Mouse (Mus musculus): ENCODE data around the gene a.

The a gene

GRCm38 (mm10) chr2:154790656-154791483 lies at the start of gene a, which contains the start of gene Raly:
Gene a (plus strand): TSS chr2:154791402.
Gene Raly (plus strand): TSS chr2:154791096.
- CTCF ChIA-PET, result no interaction called here

GRCm38 (mm10) chr2:154742911-154743819 lies 48.0 kb upstream of the a start:
- CTCF ChIA-PET, result no interaction called here

GRCm38 (mm10) chr2:154743915-154744314 lies 47.3 kb upstream of the a start:
- CTCF ChIA-PET, result no interaction called here

- CTCF ChIA-PET, result no interaction called here
Measured at GRCm38 (mm10) chr2:154748383-154748782, 42.8 kb upstream of the a start.

DNA sequence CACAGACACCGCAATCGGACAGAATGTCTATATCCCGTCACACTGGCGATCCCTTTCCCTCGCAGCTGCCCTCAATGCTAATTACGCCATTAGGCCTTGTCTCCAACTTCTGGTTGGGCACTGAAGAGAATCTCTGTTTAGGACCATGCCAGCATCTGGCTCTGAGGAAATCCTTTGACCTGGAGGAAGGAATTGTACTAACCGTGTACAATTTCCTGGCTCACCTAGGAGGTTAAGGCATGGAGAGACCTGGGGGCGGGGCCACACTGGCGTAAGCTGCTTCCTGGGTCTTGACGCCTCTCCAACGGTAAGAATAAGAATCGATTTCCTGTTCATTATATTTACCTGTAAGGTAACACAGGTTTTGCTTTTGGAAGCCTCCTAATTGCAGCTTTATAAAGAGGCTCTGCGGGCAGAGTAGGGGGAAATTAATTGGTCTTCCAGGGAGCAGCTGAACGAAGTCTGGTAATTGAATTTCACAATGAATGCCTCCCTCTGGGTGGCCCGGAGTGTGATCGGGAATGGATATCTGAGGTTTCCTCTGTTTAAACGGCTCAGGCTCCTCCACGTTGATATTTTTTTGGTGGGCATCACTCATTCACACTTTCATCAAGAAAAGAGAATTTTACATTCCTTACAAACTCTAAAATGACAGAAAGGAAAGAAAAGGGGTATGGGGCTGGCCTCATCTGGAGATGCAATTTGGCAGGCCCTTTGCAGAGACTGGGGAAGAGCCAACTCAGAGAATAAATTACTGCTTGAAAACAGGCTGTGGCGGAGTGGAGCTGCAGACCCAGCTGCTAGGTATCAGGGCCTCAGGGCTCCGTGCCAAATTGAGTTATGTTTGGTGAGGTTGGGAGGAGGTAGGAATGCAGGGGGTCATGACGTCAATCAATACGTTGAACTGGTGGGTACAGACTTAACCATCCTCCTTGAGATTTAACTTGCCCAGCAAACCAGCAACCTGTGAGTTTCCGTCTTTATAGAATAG lies 41.9 kb upstream of the a start:
- CTCF ChIA-PET, result no interaction called here

DNA sequence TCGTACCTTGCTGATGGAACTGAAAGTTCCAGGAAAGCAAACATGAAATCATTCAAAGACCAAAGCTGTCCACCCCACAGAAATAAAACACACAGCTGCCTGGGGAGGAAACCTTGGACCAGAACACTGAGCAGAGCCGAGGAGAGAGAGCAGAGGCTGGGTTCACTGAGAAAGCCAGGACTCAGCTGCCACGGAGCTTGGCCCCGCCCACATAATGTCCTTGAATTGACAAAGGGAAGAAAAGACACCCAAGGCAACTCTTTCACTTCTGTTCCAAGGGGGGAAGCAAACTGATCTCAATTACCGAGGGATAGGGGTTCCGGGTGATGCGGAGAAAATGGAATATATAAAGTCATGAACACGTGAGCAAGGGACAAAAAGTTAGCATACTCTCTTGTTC lies 39.3 kb upstream of the a start:
- CTCF ChIA-PET, result no interaction called here

DNA sequence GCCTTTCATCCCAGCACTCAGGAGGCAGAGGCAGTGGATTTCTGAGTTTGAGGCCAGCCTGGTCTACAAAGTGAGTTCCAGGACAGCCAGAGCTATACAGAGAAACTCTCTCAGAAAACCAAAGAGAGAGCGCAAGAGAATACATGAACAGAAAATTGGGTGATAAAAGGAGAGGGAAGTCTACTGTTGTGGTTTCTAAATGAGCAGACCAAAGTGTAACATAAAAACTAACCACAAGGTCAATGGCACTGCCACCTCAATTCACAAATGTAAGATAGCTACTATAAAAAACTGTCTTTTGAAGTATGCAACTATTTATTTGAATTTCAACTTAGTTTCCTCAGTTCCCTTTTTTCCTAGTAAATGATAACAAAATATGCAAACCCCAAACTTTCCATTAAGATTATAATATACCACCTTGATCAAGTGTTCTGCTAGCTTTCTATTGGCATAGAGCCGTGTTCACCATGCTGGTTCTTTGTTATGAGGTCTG lies 37.1 kb upstream of the a start:
- CTCF ChIA-PET, result no interaction called here

GRCm38 (mm10) chr2:154755791-154756190 lies 35.4 kb upstream of the a start:
- CTCF ChIA-PET, result no interaction called here

GRCm38 (mm10) chr2:154757691-154758090 lies 33.5 kb upstream of the a start:
- CTCF ChIA-PET, result no interaction called here

GRCm38 (mm10) chr2:154758454-154758853 lies 32.7 kb upstream of the a start:
- CTCF ChIA-PET, result no interaction called here

DNA sequence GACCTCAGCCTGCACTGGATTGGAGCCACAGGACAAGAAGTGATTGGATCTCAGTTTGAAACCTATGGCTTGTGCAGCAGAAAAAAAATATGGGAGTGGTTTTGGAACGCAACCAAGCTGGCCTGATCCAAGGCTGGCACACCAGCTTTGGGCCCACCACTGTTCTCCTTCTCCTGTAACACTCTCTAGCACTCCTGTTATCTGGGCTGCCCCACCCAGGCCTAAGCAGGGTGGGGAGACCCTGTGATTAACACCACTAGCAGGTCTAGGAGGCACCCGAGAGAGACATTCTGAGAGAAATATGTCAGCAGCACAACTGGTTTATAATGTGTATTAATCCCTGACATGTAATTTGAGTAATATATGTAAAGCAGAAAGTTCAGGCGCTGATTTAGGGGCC lies 28.0 kb upstream of the a start:
- CTCF ChIA-PET, result no interaction called here

DNA sequence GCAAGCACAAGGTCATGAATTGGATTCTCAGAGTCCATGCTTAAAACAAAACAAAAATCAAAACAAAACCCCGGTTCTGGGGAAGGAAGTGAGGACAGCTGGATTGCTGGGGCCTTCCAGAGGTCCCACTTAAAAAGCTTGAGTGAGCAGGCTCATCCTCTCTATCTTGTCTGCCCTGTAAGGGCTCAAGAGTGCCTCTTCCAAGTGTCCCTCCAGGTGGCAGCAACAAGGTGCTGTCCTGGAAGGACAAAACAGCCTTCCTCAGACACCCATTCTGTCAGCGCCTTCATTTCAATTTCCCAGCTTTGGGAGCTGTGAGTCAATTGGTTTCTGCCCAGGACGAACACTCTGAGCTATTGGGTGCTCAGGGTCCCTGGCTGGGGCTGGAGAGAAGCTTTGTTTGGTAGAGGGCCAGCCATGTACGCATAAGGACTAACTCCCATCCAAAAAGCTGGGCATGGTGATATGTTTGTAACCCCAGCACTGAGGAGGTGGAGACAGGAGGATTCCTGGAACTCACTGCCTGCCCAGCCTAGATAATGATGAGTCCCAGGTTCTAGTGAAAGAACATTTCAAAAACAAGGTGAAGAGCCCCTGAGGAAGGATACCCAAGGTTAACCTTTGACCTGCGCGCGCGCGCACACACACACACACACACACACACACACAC lies 26.2 kb upstream of the a start:
- CTCF ChIA-PET, result no interaction called here

DNA sequence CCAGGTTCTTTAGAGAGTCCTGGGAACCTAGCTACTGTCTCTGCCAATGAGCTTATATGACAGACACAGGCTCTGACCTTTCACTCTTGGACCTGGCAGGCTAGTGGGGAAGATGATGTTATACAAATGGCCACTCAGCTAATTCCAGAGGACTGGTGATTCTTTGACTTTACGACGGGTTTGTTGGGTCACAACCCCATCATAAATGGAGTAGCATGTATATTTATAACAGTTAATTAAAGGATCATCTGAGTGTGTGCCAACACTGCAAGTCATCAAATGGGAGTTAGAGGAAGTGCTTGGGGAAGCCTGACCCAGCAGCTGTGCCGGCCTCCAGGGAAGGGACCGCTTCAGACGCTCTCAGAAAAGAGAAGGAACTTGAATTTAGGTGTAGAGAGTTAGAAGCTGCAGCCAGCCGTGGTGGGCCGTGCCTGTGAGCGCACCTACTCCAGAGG lies 25.6 kb upstream of the a start:
- CTCF ChIA-PET, result no interaction called here

DNA sequence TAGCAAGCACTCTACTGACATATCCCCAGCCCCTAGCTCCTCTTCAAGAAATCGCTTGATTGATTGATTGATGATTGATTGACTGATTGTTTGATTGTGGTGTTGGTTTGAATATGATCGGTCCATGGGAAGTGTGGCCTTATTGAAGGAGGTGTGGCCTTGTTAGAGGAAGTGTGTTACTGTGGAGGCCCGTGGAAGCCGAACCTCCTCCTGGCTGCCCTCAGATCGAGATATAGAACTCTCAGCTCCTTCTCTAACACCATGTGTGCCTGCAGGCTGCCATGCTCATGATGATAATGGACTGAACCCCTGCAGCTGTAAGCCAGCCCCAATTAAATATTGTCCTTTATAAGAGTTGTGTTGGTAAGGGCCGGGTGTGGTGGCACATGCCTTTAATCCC lies 24.2 kb upstream of the a start:
- CTCF ChIA-PET, result no interaction called here

DNA sequence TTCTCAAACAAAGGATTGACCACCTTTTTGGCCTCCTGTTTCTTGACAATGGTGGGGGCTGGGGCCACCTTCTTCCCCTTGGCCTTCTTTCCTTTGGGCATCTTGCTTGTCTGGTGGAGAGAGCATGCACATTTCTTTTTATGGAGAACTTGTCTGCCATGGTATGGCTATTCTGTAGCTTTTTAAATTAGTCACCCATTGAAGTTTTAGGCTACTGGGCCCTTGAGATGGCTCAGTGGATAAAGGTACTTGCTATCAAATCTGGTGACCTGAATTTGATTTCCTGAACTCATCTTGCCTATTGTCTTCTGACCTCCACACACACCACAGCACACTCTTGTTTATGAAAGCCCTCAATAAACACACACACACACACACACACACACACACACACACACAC lies 21.3 kb upstream of the a start, which contains the start of gene Gm14214:
Gene Gm14214 (minus strand): TSS at position 101 of the 400 bp plus-strand sequence.
- CTCF ChIA-PET, result no interaction called here

GRCm38 (mm10) chr2:154771604-154772003 lies 19.6 kb upstream of the a start:
- CTCF ChIA-PET, result no interaction called here

GRCm38 (mm10) chr2:154774032-154774431 lies 17.2 kb upstream of the a start:
- CTCF ChIA-PET, result no interaction called here

DNA sequence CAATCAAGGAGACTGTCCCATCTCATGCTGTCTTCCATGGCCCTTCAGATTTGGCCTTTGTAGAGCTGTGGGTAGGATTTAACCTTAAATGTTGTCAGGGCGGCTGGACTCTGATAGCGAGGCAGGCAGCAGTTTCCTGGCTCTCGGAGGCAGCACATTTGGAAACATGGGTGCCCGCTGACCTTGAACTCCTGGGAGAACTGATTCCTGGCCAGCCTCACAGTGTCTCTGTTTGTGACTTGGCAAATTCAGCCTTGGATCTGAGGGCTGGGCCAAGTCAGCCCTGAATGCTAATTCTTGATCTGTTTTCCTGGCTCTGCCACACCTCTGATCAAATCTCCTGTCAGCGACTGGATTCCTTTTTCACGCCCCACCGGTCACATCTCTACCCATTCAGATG lies 14.7 kb upstream of the a start:
- CTCF ChIA-PET, result no interaction called here

DNA sequence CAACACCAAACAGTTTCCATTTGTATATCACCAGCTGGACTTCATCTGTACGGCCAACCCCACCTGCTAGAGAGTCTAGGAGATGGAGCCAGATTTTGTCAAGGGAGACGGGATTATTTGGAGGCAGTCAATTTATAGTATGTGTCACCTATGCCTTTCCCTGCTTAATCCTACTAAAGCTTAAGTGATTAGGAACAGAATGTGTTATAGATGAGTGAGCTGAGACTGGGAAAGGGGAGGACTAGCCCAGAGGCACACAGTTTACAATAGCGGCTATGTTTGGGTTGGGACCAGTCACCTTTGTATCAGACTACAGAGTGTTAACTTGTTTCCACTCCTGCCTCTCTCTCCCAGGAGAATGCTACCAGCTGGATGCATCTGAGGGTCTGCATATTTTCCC lies 11.6 kb upstream of the a start:
- CTCF ChIA-PET, result no interaction called here

DNA sequence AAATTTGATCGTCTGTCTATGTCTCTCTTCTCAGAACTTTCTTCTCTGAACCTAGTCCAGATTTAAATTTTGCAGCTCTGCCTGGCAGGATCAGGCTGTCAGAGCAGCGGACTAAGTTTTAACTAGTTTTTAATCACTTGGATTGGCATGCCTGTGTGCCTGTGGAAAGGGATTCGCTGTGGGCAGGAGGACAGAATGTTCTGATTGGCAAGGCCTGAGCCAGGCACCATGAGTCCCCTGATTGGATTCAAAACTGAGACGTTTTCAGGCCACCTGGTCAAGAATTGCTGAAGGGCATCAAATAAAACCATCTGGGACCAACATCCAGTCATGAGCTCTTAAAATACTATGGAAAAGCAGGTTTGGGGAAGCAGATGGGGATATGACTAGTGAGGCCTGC lies 8.8 kb upstream of the a start:
- CTCF ChIA-PET, result no interaction called here
